ENCODE assay signal across 8 mouse cellular contexts in the genomic region with DNA sequence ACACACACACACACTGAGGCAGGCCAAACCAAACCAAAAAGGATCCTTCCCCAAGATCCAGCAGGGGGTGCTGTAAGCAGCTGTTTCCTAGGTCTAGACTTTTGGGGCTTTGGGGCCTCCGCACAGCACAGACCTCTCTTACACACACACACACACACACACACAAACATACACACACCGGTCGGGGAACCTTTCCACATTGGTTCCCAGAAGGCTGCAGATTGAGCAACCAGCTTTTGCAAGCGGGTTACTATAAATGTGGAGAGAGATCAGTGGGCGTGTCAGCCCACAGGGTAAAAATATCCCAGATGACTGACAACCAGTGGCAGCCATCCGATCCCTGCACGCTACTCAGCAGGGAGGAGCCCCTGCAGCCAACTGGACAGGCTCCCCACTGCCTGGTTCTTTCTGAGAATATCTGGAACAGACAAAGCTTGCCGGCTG.
A peak's percentile ranks its signal among the peaks of the same experiment; 100 is the strongest.
DNase-seq lines count a peak whose midpoint lies in the region; ATAC-seq and TF ChIP-seq lines count a peak whose summit lies in the region.

No protein-coding gene starts in this region.

- 0 out of 2 replicates have a peak overlapping the region, but pooled peaks have one; percentile 1 for H3K4me2 ChIP-seq in hindbrain, postnatal 0 days (ENCODE audit: low read depth, low read length)
- no peak overlapping the region for H3K4me2 ChIP-seq in stomach, embryonic 15.5 days

- no peaks in the 10 kb centered on the region for H3K27me3 ChIP-seq in hindbrain, postnatal 0 days (ENCODE audit: insufficient read depth, low read length)
- H3K27me3 ChIP-seq in megakaryocyte, embryonic 14.5 days (replicated peaks): peaks cover 10% of the 10 kb centered on the region
- no peaks in the 10 kb centered on the region for H3K27me3 ChIP-seq in stomach, embryonic 15.5 days (replicated peaks)

- peak; percentile 25 for ATAC-seq in hindbrain, postnatal 0 days
- peak; percentile 42; the same call in 1 of the 2 replicates for ATAC-seq in stomach, embryonic 15.5 days (ENCODE audit: insufficient read depth, low FRiP score, low read depth)

- H3K9ac ChIP-seq in hindbrain, postnatal 0 days (replicated peaks; ENCODE audit: low read length): no peak overlapping the region
- H3K9ac ChIP-seq in stomach, embryonic 15.5 days: no peak overlapping the region

- no peak overlapping the region for H3K4me3 ChIP-seq in hindbrain, postnatal 0 days (ENCODE audit: low read length)
- peak overlapping the region; percentile 87 for H3K4me3 ChIP-seq in megakaryocyte, embryonic 14.5 days (replicated peaks)
- H3K4me3 ChIP-seq in stomach, embryonic 15.5 days (replicated peaks): no peak overlapping the region

- WGBS in hindbrain, postnatal 0 days: 15% methylated on average over 8 of the region's 8 CpGs
- 18% methylated on average over 8 of the region's 8 CpGs for WGBS in stomach, embryonic 15.5 days

- H3K4me1 ChIP-seq in hindbrain, postnatal 0 days (ENCODE audit: insufficient read depth, low read length): peaks cover 5% of the 10 kb centered on the region; the same call in 1 of the 2 replicates
- peaks cover 92% of the 10 kb centered on the region for H3K4me1 ChIP-seq in megakaryocyte, embryonic 14.5 days
- peaks cover 13% of the 10 kb centered on the region; the same call in 1 of the 2 replicates for H3K4me1 ChIP-seq in stomach, embryonic 15.5 days

- DNase-seq in ovary, adult 18-20 months (ENCODE audit: low spot score): peak; percentile 80
- no peak for DNase-seq in ovary, postnatal 10 days (ENCODE audit: low spot score)
- DNase-seq in cerebellum, adult 9-11 months: peak; percentile 68
- DNase-seq in gastrocnemius, adult 18-20 months (ENCODE audit: low spot score): peak; percentile 93
- peak; percentile 85 for DNase-seq in hindbrain, postnatal 0 days (ENCODE audit: low spot score)
- peak; percentile 66 to 73 for DNase-seq in left cerebral cortex, adult 9 months (ENCODE audit: low spot score in 2 of 2)

- TF ChIP-seq CTCF in hindbrain, postnatal 0 days (IDR thresholded peaks at IDR 0.05; ENCODE audit: low read depth): peak; percentile 72

- peaks cover 4% of the 10 kb centered on the region; the same call in 1 of the 2 replicates for H3K36me3 ChIP-seq in hindbrain, postnatal 0 days (ENCODE audit: insufficient read depth, low read length)
- peaks cover 33% of the 10 kb centered on the region for H3K36me3 ChIP-seq in megakaryocyte, embryonic 14.5 days (replicated peaks; ENCODE audit: low read length)
- H3K36me3 ChIP-seq in stomach, embryonic 15.5 days: no peaks in the 10 kb centered on the region

- H3K9me3 ChIP-seq in hindbrain, postnatal 0 days (ENCODE audit: low read length): no peaks in the 10 kb centered on the region
- H3K9me3 ChIP-seq in megakaryocyte, embryonic 14.5 days: peaks cover 4% of the 10 kb centered on the region; the same call in 1 of the 2 replicates
- H3K9me3 ChIP-seq in stomach, embryonic 15.5 days: no peaks in the 10 kb centered on the region

- H3K27ac ChIP-seq in hindbrain, postnatal 0 days: peak overlapping the region; percentile 41; the same call in 1 of the 2 replicates
- no peak overlapping the region for H3K27ac ChIP-seq in stomach, embryonic 15.5 days
